Mouse (Mus musculus) stomach, postnatal 0 days (tissue): ENCODE measurements around the gene Cdca5. TPM values are rescaled to one million over a fixed set of nuclear protein-coding genes. Genes with fewer than 3 reads are reported as not detected.

Experiments used
- ATAC-seq: fragments of 200-750 bp; cut with Nextera tagmentation; 2 replicates; pipeline ENCODE4 v1.8.0; 2017; ENCODE audit not compliant: low FRiP score, low TSS enrichment
- DNase-seq: peaks from one replicate; pipeline ENCODE4 v3.0.0-alpha.2; 2016; ENCODE audit warnings: low spot score
- H3K27ac ChIP-seq: fragments of 300-500 bp; sonication (generic); replicated peaks from 2 replicates; pipeline ENCODE4 v1.5.1; 2014; ENCODE audit warnings: mild to moderate bottlenecking, control low read depth
- H3K27me3 ChIP-seq: fragments of 300-500 bp; sonication (generic); 2 replicates; pipeline ENCODE4 v1.6.1; 2014; ENCODE audit warnings: low read length; ENCODE audit not compliant: control insufficient read depth, insufficient read depth
- H3K36me3 ChIP-seq: fragments of 300-500 bp; sonication (generic); 2 replicates; pipeline ENCODE4 v1.6.1; 2014; ENCODE audit warnings: low read length, mixed read lengths; ENCODE audit not compliant: control insufficient read depth, insufficient read depth
- H3K4me1 ChIP-seq: fragments of 300-500 bp; sonication (generic); replicated peaks from 2 replicates; pipeline ENCODE4 v1.6.1; 2014; ENCODE audit warnings: antibody characterized with exemption; ENCODE audit not compliant: control insufficient read depth, insufficient read depth
- H3K4me2 ChIP-seq: fragments of 300-500 bp; sonication (generic); replicated peaks from 2 replicates; pipeline ENCODE4 v1.6.1; 2014; ENCODE audit warnings: low read depth, mild to moderate bottlenecking, control low read depth, moderate library complexity
- H3K4me3 ChIP-seq: fragments of 300-500 bp; sonication (generic); 2 replicates; pipeline ENCODE4 v1.5.1; 2014; ENCODE audit warnings: low read depth, low read length, control low read depth
- H3K9ac ChIP-seq: fragments of 300-500 bp; sonication (generic); 2 replicates; pipeline ENCODE4 v1.6.1; 2014; ENCODE audit warnings: mild to moderate bottlenecking, low read length, control low read depth, mixed read lengths
- H3K9me3 ChIP-seq: fragments of 300-500 bp; sonication (generic); 2 replicates; pipeline ENCODE4 v1.6.1; 2016; ENCODE audit warnings: low read length; ENCODE audit not compliant: control insufficient read depth
- CTCF ChIP-seq: IDR thresholded peaks from 2 replicates; pipeline ENCODE4 v1.5.1; 2016; ENCODE audit warnings: antibody characterized with exemption, low read depth, mild to moderate bottlenecking, moderate library complexity
- EP300 ChIP-seq: optimal IDR thresholded peaks from 2 replicates; pipeline ENCODE3; 2016; ENCODE audit warnings: antibody characterized with exemption
- WGBS: fragments of 180-500 bp; shearing (Covaris S2); extraction: QIAGEN DNeasy Blood & Tissue Kit; methylation state at CpG from one replicate; pipeline ENCODE4 v1.1.7; 2014; 5-methylcytosine and 5-hydroxymethylcytosine counted together
- polyA plus RNA-seq: library from polyadenylated mRNA; unstranded; fragments of >200 nt; fragmentation: Nextera tagmentation; extraction: Ambion mirVana; gene quantifications from 2 replicates; pipeline ENCODE4 v1.2.1, GENCODE M21; 2015

The Cdca5 gene
- polyA plus RNA-seq, 1 experiment from 2014 or later: 7.9 TPM

GRCm38 (mm10) chr19:6048681-6049410 is 35.9 kb upstream of the Cdca5 start:
- ATAC-seq: no peak
- DNase-seq: no peak
- Histone ChIP-seq H3K4me3 (no peak overlapping the region), H3K4me1 (0 out of 2 replicates have a peak, but pooled peaks cover 2% of the 10 kb centered on the region), H3K36me3 (peaks cover 39% of the 10 kb centered on the region), H3K9me3 (no peaks in the 10 kb centered on the region), H3K27ac (no peak overlapping the region), H3K27me3 (no peaks in the 10 kb centered on the region), H3K4me2 (no peak overlapping the region), H3K9ac (no peak overlapping the region)
- TF ChIP-seq CTCF: no peak
- TF ChIP-seq EP300: no peak
- 85% methylated on average over 11 of the region's 11 CpGs for WGBS

- H3K9me3 ChIP-seq: no peaks in the 10 kb centered on the region
- H3K4me2 ChIP-seq: no peak overlapping the region
- H3K9ac ChIP-seq: no peak overlapping the region
- no peaks in the 10 kb centered on the region for H3K27me3 ChIP-seq
- TF ChIP-seq EP300 (no peak), CTCF (no peak)
- no peak for ATAC-seq
- WGBS: 83% methylated on average over 7 of the region's 7 CpGs
- DNase-seq: no peak
- peaks cover 39% of the 10 kb centered on the region for H3K36me3 ChIP-seq
- H3K27ac ChIP-seq: no peak overlapping the region
- H3K4me3 ChIP-seq: no peak overlapping the region
- peaks cover 2% of the 10 kb centered on the region; the same call in 1 of the 2 replicates for H3K4me1 ChIP-seq
Measured at GRCm38 (mm10) chr19:6052516-6052915, 32.3 kb upstream of the Cdca5 start.

- Histone ChIP-seq H3K9ac (no peak overlapping the region), H3K27me3 (no peaks in the 10 kb centered on the region), H3K4me3 (no peak overlapping the region), H3K36me3 (peaks cover 32% of the 10 kb centered on the region), H3K4me1 (no peaks in the 10 kb centered on the region; the same call in 1 of the 2 replicates), H3K9me3 (no peaks in the 10 kb centered on the region), H3K4me2 (no peak overlapping the region), H3K27ac (no peak overlapping the region)
- whole genome bisulfite sequencing: 77% methylated on average over 5 of the region's 5 CpGs
- ATAC-seq: no peak
- no peak for TF ChIP-seq CTCF
- no peak for TF ChIP-seq EP300
- DNase-seq: no peak
Measured at GRCm38 (mm10) chr19:6054296-6054695, 30.5 kb upstream of the Cdca5 start.

- no peaks in the 10 kb centered on the region for H3K9me3 ChIP-seq
- H3K4me3 ChIP-seq: peak overlapping the region; percentile 76
- TF ChIP-seq EP300: no peak
- TF ChIP-seq CTCF: no peak
- no peaks in the 10 kb centered on the region; the same call in 1 of the 2 replicates for H3K4me1 ChIP-seq
- no peak overlapping the region for H3K27ac ChIP-seq
- H3K4me2 ChIP-seq: peak overlapping the region; percentile 81
- DNase-seq (no peak), ATAC-seq (no peak)
- H3K9ac ChIP-seq: peak overlapping the region; percentile 32; the same call in 1 of the 2 replicates
- no peaks in the 10 kb centered on the region for H3K27me3 ChIP-seq
- WGBS: 39% methylated on average over 4 of the region's 4 CpGs
- H3K36me3 ChIP-seq: peaks cover 11% of the 10 kb centered on the region
Measured at GRCm38 (mm10) chr19:6056696-6057095, 28.1 kb upstream of the Cdca5 start.

- H3K4me2 ChIP-seq: peak within 1 kb of the TSS; percentile 81
- H3K4me3 ChIP-seq: peak within 1 kb of the TSS; percentile 76
- WGBS: under 1% methylated on average over 61 of the region's 63 CpGs
- peak; percentile 99 for DNase-seq
- H3K9ac ChIP-seq: peak within 1 kb of the TSS; percentile 89
- ATAC-seq: peak; percentile 85
- H3K36me3 ChIP-seq: peaks cover 4% of the 10 kb centered on the region
- peak within 1 kb of the TSS; percentile 87 for H3K27ac ChIP-seq
- H3K9me3 ChIP-seq: no peaks in the 10 kb centered on the region
- TF ChIP-seq EP300 (no peak), CTCF (no peak)
- H3K27me3 ChIP-seq: no peaks in the 10 kb centered on the region
- H3K4me1 ChIP-seq: peaks cover 3% of the 10 kb centered on the region
Measured at GRCm38 (mm10) chr19:6057313-6058096, 27.3 kb upstream of the Cdca5 start, which contains the start of the genes Mrpl49 and Fau. Gene Mrpl49 (minus strand): TSS chr19:6057785. Gene Fau (plus strand): TSS chr19:6057844.
